Mouse (Mus musculus) intestine, embryonic 15.5 days (tissue): ENCODE results near the gene Pou6f1. TPM values are rescaled to one million over a fixed set of nuclear protein-coding genes. Genes with fewer than 3 reads are reported as not detected.
"Not testable (repeated sequence)": the region's sequence is repeated elsewhere in the genome, so short reads cannot be mapped to it uniquely, and the experiment has no call there.

ENCODE experiments used
- ATAC-seq: fragments of 200-750 bp; cut with Nextera tagmentation; 2 replicates; pipeline ENCODE4 v1.8.0; 2017; ENCODE audit warnings: moderate TSS enrichment, moderate library complexity
- H3K27ac ChIP-seq: fragments of 300-500 bp; sonication (generic); 2 replicates; pipeline ENCODE4 v1.5.1; 2015; ENCODE audit warnings: mild to moderate bottlenecking, inconsistent platforms
- H3K27me3 ChIP-seq: fragments of 300-500 bp; sonication (generic); replicated peaks from 2 replicates; pipeline ENCODE4 v1.6.1; 2015; ENCODE audit warnings: inconsistent platforms
- H3K36me3 ChIP-seq: fragments of 300-500 bp; sonication (generic); 2 replicates; pipeline ENCODE4 v1.6.1; 2015; ENCODE audit warnings: inconsistent platforms
- H3K4me1 ChIP-seq: fragments of 300-500 bp; sonication (generic); replicated peaks from 2 replicates; pipeline ENCODE4 v1.6.1; 2015; ENCODE audit warnings: inconsistent platforms
- H3K4me2 ChIP-seq: fragments of 300-500 bp; sonication (generic); replicated peaks from 2 replicates; pipeline ENCODE4 v1.6.1; 2015; ENCODE audit warnings: mild to moderate bottlenecking, inconsistent platforms
- H3K4me3 ChIP-seq: fragments of 300-500 bp; sonication (generic); replicated peaks from 2 replicates; pipeline ENCODE4 v1.5.1; 2015; ENCODE audit warnings: inconsistent platforms
- H3K9ac ChIP-seq: fragments of 300-500 bp; sonication (generic); 2 replicates; pipeline ENCODE4 v1.6.1; 2015; ENCODE audit warnings: inconsistent platforms
- H3K9me3 ChIP-seq: fragments of 300-500 bp; sonication (generic); 2 replicates; pipeline ENCODE4 v1.6.1; 2016; ENCODE audit warnings: inconsistent platforms
- WGBS: fragments of 180-500 bp; shearing (Covaris S2); methylation state at CpG from one replicate; pipeline ENCODE4 v1.1.7; 2015; 5-methylcytosine and 5-hydroxymethylcytosine counted together
- polyA plus RNA-seq: library from polyadenylated mRNA; unstranded; fragments of >200 nt; fragmentation: Nextera tagmentation; extraction: Ambion mirVana; gene quantifications from 2 replicates; pipeline ENCODE4 v1.2.1, GENCODE M21; 2015

Pou6f1 gene
- polyA plus RNA-seq, 1 experiment from 2014 or later: 4.0 TPM

DNA sequence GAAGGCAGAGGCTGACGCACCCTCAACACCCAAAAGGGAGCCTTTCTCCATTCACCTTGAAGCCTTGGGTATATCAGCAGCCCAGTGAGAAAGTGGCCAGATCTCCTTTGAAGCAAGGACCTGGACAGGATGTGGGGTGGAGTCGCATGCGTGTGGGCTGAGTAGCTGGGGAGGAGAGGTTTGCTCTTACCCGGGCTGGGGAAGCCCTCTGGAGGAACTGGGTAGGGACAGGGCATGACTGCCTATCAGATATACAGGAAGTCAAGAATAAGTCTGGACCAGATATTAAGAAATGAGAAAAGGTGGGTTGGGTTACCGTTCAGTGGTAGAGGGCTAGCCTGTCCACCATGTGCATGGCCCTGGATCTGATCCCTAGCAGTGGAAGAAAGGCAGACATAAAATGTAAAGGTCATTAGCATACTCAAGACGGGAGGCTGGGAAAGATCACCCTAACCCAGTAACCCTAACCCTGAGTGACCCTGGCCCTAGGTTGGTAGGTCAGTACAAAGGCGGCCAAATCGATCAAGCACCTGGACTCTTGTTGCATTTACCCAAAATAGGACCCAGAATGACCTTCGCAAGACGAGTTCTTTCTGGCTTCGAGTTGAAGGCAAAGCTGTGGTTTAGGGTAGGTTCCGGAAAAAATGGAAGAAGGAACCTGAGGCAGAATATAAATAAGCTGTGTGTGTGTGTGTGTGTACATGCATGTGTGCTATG lies 31.8 kb upstream of the Pou6f1 start:
- Histone ChIP-seq H3K4me1 (peaks cover 11% of the 10 kb centered on the region), H3K9ac (no peak overlapping the region), H3K9me3 (no peaks in the 10 kb centered on the region), H3K4me2 (no peak overlapping the region), H3K36me3 (no peaks in the 10 kb centered on the region), H3K27ac (no peak overlapping the region), H3K27me3 (peaks cover 14% of the 10 kb centered on the region), H3K4me3 (no peak overlapping the region)
- no peak for ATAC-seq
- 78% methylated on average over 12 of the region's 12 CpGs for WGBS

DNA sequence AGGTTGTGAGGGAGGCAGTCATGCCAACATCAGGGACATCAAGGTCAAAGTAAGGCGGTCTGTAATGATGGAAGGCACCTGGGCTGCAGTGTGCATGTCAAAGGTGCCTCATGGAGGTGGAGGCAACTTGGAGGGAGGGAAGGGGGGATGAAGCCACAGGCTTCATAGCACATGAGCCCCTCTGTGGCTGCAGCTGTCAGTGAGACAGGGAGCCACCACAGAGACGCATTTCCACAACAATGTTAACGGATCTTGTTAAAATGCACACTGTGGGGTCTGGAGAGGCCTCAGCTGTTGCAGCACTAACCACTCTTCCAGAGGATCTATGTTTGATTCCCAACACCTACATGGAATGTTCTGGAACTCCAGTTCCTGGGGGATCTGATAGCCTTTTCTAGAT lies 30.3 kb upstream of the Pou6f1 start:
- H3K9ac ChIP-seq: no peak overlapping the region
- H3K4me2 ChIP-seq: no peak overlapping the region
- 83% methylated on average over 3 of the region's 3 CpGs for WGBS
- ATAC-seq: no peak
- peaks cover 2% of the 10 kb centered on the region; the same call in 1 of the 2 replicates for H3K27me3 ChIP-seq
- H3K4me3 ChIP-seq: no peak overlapping the region
- H3K9me3 ChIP-seq: no peaks in the 10 kb centered on the region
- H3K27ac ChIP-seq: no peak overlapping the region
- peaks cover 11% of the 10 kb centered on the region for H3K4me1 ChIP-seq
- H3K36me3 ChIP-seq: no peaks in the 10 kb centered on the region

GRCm38 (mm10) chr15:100628797-100629196 lies 29.0 kb upstream of the Pou6f1 start:
- peaks cover 11% of the 10 kb centered on the region for H3K4me1 ChIP-seq
- H3K36me3 ChIP-seq: no peaks in the 10 kb centered on the region
- no peak for ATAC-seq
- no peak overlapping the region for H3K27ac ChIP-seq
- no peak overlapping the region for H3K4me3 ChIP-seq
- H3K27me3 ChIP-seq: no peaks in the 10 kb centered on the region
- WGBS: 40% methylated on average over 7 of the region's 7 CpGs
- H3K9ac ChIP-seq: no peak overlapping the region
- no peaks in the 10 kb centered on the region for H3K9me3 ChIP-seq
- 0 out of 2 replicates have a peak overlapping the region, but pooled peaks have one; percentile 6 for H3K4me2 ChIP-seq

DNA sequence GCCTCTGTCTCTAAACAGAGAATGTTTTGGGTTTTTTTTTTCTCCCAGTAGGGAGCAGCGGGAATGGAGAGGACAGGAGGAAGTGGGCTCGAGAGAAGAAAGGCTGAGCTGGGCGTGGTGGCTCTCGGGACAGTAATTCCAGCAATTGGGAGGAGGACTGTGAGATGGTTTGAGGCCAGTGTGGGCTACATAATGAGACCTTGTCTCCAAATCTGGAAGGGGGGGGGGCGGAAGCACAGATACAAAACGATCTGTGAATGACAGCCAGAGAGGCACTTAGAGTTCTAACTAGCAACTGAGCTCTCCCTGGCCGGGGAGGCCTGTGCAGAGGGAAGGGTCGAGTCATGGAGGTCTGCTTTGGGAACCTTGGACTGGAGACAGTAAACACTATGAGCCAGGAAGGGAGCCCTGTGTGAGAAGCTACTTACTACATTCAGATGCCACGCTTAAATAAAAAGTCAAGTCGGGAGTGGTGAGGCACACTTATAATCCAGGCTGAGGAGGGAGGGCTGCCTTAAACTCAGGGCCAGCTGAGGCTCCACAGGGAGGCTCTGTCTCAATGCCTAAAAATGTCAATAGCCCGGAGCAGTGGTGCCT lies 28.1 kb upstream of the Pou6f1 start:
- Histone ChIP-seq H3K9ac (no peak overlapping the region; the same call in 1 of the 2 replicates), H3K36me3 (no peaks in the 10 kb centered on the region), H3K4me2 (peak overlapping the region; percentile 35), H3K9me3 (no peaks in the 10 kb centered on the region), H3K27ac (peak overlapping the region; percentile 66), H3K4me1 (peaks cover 11% of the 10 kb centered on the region), H3K4me3 (peak overlapping the region; percentile 4; the same call in 1 of the 2 replicates), H3K27me3 (no peaks in the 10 kb centered on the region)
- ATAC-seq: 0 out of 2 replicates have a peak, but pooled peaks have one; percentile 11
- WGBS: 8% methylated on average over 11 of the region's 11 CpGs

- peak; percentile 60; the same call in 1 of the 2 replicates for ATAC-seq
- 20% methylated on average over 10 of the region's 10 CpGs for WGBS
- no peaks in the 10 kb centered on the region for H3K36me3 ChIP-seq
- no peak overlapping the region for H3K4me3 ChIP-seq
- H3K27me3 ChIP-seq: no peaks in the 10 kb centered on the region
- peak overlapping the region; percentile 35 for H3K4me2 ChIP-seq
- no peak overlapping the region for H3K9ac ChIP-seq
- peaks cover 11% of the 10 kb centered on the region for H3K4me1 ChIP-seq
- peak overlapping the region; percentile 66 for H3K27ac ChIP-seq
- H3K9me3 ChIP-seq: no peaks in the 10 kb centered on the region
Measured at GRCm38 (mm10) chr15:100627287-100627686, 27.5 kb upstream of the Pou6f1 start.

- Histone ChIP-seq H3K9ac (no peak overlapping the region), H3K4me3 (no peak overlapping the region), H3K4me2 (no peak overlapping the region), H3K36me3 (peaks cover 3% of the 10 kb centered on the region; the same call in 1 of the 2 replicates), H3K27ac (no peak overlapping the region), H3K27me3 (no peaks in the 10 kb centered on the region), H3K9me3 (no peaks in the 10 kb centered on the region), H3K4me1 (peaks cover 9% of the 10 kb centered on the region)
- 85% methylated on average over 3 of the region's 3 CpGs for WGBS
- no peak for ATAC-seq
Measured at GRCm38 (mm10) chr15:100624435-100624834, 24.7 kb upstream of the Pou6f1 start.

- ATAC-seq: no peak
- Histone ChIP-seq H3K27me3 (no peaks in the 10 kb centered on the region), H3K4me2 (no peak overlapping the region), H3K36me3 (peaks cover 3% of the 10 kb centered on the region; the same call in 1 of the 2 replicates), H3K27ac (no peak overlapping the region), H3K4me1 (peaks cover 9% of the 10 kb centered on the region), H3K9me3 (no peaks in the 10 kb centered on the region), H3K9ac (no peak overlapping the region), H3K4me3 (no peak overlapping the region)
- WGBS: 88% methylated on average over 9 of the region's 9 CpGs
Measured at GRCm38 (mm10) chr15:100623754-100624153, 24.0 kb upstream of the Pou6f1 start.

DNA sequence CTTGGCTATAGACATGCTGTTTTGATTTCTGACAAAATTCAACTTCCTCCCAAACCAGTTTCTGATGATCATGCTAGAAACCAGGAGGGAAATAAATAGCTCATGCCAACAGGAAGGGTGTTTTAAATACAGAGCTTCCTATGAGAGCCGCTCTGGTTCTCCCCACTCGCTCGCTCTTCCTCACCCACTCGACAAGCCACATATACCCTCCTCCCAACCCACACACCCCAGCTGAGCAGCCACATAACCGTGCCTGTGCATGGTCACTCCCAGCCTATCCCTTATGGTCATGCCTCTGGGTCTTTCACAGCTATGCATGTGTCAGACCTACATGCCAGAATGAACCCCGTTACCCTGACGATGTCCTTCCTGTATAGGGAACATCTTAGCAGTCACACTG lies 22.4 kb upstream of the Pou6f1 start:
- Histone ChIP-seq H3K4me3 (no peak overlapping the region), H3K27ac (no peak overlapping the region), H3K4me2 (no peak overlapping the region), H3K27me3 (no peaks in the 10 kb centered on the region), H3K4me1 (0 out of 2 replicates have a peak, but pooled peaks cover 3% of the 10 kb centered on the region), H3K36me3 (peaks cover 7% of the 10 kb centered on the region), H3K9me3 (no peaks in the 10 kb centered on the region), H3K9ac (no peak overlapping the region)
- no peak for ATAC-seq
- WGBS: 79% methylated on average over 7 of the region's 7 CpGs

DNA sequence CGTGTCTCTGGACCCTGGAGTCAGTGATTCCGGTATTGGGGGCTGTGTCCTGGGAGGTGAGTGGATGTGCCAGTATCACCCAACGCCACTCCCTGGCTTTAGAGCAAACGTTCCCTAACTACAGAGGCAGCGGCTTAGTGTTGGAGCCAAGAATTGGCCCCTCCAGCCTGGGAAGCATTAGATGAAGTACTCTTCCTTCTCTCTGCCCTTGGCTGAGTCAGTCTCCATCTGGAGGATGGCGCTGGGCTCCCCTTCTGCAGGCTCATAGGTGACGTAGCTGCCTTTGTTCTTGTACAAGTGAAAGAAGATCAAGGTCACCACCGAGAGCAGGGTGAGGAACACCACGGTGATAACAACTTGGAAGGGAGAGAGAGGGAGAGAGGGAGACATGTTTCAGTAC lies 21.9 kb upstream of the Pou6f1 start:
- ATAC-seq, H3K9ac ChIP-seq, H3K36me3 ChIP-seq, H3K9me3 ChIP-seq, H3K27me3 ChIP-seq, H3K4me3 ChIP-seq, H3K4me1 ChIP-seq, H3K4me2 ChIP-seq, H3K27ac ChIP-seq: not testable (repeated sequence)
- WGBS: 61% methylated on average over 9 of the region's 9 CpGs

DNA sequence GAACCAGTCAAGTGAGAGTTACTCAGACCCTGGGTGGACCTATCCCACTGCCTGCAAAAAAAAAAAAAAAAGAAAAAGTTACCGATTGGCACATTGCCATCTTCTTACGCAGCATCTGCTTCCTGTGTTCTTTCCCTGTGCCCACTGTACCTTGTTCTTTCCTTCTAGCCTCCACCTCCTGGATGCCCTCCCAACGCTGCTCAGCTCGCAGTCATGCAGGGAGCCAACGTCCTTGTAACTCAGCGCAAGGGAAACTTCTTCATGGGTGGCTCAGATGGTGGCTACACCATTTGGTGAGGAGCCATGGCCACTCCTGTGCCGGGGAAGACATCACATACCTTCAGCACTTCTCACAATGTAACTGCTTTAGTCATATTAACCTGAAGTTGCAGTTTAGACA lies 19.4 kb upstream of the Pou6f1 start:
- H3K36me3 ChIP-seq: peaks cover 7% of the 10 kb centered on the region
- H3K4me1 ChIP-seq: peaks cover 11% of the 10 kb centered on the region
- no peaks in the 10 kb centered on the region for H3K9me3 ChIP-seq
- H3K27ac ChIP-seq: no peak overlapping the region
- no peak overlapping the region for H3K4me3 ChIP-seq
- H3K4me2 ChIP-seq: no peak overlapping the region
- no peak for ATAC-seq
- H3K9ac ChIP-seq: no peak overlapping the region
- H3K27me3 ChIP-seq: no peaks in the 10 kb centered on the region
- WGBS: 76% methylated on average over 7 of the region's 7 CpGs

GRCm38 (mm10) chr15:100616221-100616620 lies 16.4 kb upstream of the Pou6f1 start:
- Histone ChIP-seq H3K27ac (peak overlapping the region; percentile 99), H3K9me3 (no peaks in the 10 kb centered on the region), H3K9ac (peak overlapping the region; percentile 92), H3K4me3 (peak overlapping the region; percentile 96), H3K27me3 (no peaks in the 10 kb centered on the region), H3K4me1 (peaks cover 17% of the 10 kb centered on the region), H3K36me3 (peaks cover 7% of the 10 kb centered on the region), H3K4me2 (peak overlapping the region; percentile 72)
- ATAC-seq: peak; percentile 11
- WGBS: under 1% methylated on average over 19 of the region's 19 CpGs

DNA sequence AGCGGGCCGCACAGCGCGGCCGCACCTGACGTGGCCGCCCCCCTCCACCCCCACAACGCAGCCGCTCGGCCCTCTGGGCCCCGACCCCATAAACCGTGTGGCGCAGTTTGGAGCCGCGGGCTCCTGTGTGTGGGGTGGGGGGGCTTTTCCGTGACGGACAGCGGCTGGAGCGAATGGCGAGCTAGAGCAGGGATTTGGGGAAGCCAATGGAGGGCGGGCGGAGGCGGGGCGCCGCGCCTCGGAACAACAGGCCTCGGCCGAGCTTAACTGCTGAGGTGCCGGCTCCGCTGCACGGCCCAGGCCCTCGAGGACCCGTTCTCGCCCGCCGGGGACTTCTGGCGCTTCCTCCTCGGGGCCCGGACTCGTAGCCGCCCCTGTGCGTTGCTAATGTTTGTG lies 16.0 kb upstream of the Pou6f1 start:
- Histone ChIP-seq H3K36me3 (peaks cover 7% of the 10 kb centered on the region), H3K27ac (peak overlapping the region; percentile 99), H3K27me3 (no peaks in the 10 kb centered on the region), H3K4me2 (peak overlapping the region; percentile 72), H3K9ac (peak overlapping the region; percentile 92), H3K4me3 (peak overlapping the region; percentile 96), H3K4me1 (peaks cover 17% of the 10 kb centered on the region), H3K9me3 (no peaks in the 10 kb centered on the region)
- 0% methylated on average over 42 of the region's 43 CpGs for WGBS
- peak; percentile 88 for ATAC-seq
